8 mouse cellular contexts compared by ENCODE assay signal in genomic region chr5:135008671-135009589, GRCm38 (mm10). TPM values are rescaled to one million over a fixed set of nuclear protein-coding genes. Genes with fewer than 3 reads are reported as not detected.
DNase-seq lines count a peak whose midpoint lies in the region; ATAC-seq and TF ChIP-seq lines count a peak whose summit lies in the region.

Gene Abhd11, plus strand, starts transcription at chr5:135009152.

- H3K9me3 ChIP-seq in G1E (replicated peaks) = no peaks in the 10 kb centered on the region
- no peaks in the 10 kb centered on the region for H3K9me3 ChIP-seq in forebrain, embryonic 16.5 days (ENCODE audit: control insufficient read depth, low read length)
- no peaks in the 10 kb centered on the region for H3K9me3 ChIP-seq in lung, embryonic 14.5 days (ENCODE audit: low read depth, low read length)

- peak within 1 kb of the TSS; percentile 99 for H3K27ac ChIP-seq in forebrain, embryonic 16.5 days (ENCODE audit: low read length)
- peak within 1 kb of the TSS; percentile 99 for H3K27ac ChIP-seq in layer of hippocampus, adult 2 months
- peak within 1 kb of the TSS; percentile 96 for H3K27ac ChIP-seq in lung, embryonic 14.5 days (ENCODE audit: low read depth)
- peak within 1 kb of the TSS; percentile 98 for H3K27ac ChIP-seq in olfactory bulb, adult 2 months (ENCODE audit: insufficient read depth, low read depth, low read length)
- H3K27ac ChIP-seq in thymus, adult 2 months (ENCODE audit: control insufficient read depth, insufficient read depth, low read length) = peak within 1 kb of the TSS; percentile 77

- peak within 1 kb of the TSS; percentile 84 for H3K4me3 ChIP-seq in G1E (ENCODE audit: low read depth, low read length)
- peak within 1 kb of the TSS; percentile 80 for H3K4me3 ChIP-seq in forebrain, embryonic 16.5 days (replicated peaks; ENCODE audit: low read length)
- H3K4me3 ChIP-seq in layer of hippocampus, adult 2 months = peak within 1 kb of the TSS; percentile 92
- H3K4me3 ChIP-seq in lung, embryonic 14.5 days (ENCODE audit: low read depth, low read length) = peak within 1 kb of the TSS; percentile 60
- peak within 1 kb of the TSS; percentile 79 for H3K4me3 ChIP-seq in olfactory bulb, adult 2 months (ENCODE audit: insufficient read depth, low read depth, low read length)
- H3K4me3 ChIP-seq in thymus, adult 2 months (ENCODE audit: control insufficient read depth, insufficient read depth, low read length) = peak within 1 kb of the TSS; percentile 58

- DNase-seq in G1E (ENCODE audit: low spot score) = peak; percentile 90
- peak; percentile 97 to 100 for DNase-seq in cerebellum, adult 18-20 months
- DNase-seq in heart, postnatal 36 days = peak; percentile 95 to 97
- peak; percentile 93 to 98 for DNase-seq in layer of hippocampus, adult 2 months (ENCODE audit: low spot score in 2 of 2)
- DNase-seq in lung, embryonic 14.5 days = peak; percentile 100
- DNase-seq in thymus, adult 2 months = peak; percentile 99

- ATAC-seq in G1E (ENCODE audit: extremely low read depth, insufficient number of reproducible peaks, low FRiP score, poor library complexity, severe bottlenecking) = peak; percentile 79
- peak; percentile 90 for ATAC-seq in forebrain, embryonic 16.5 days
- peak; percentile 89 for ATAC-seq in lung, embryonic 14.5 days (ENCODE audit: insufficient read depth)

- intact Hi-C loops in heart, postnatal 36 days (cut with DNase I) = no loop called here

- TF ChIP-seq CTCF in G1E (IDR thresholded peaks at IDR 0.05; ENCODE audit: low read depth, low read length) = no peak
- TF ChIP-seq CTCF in layer of hippocampus, adult 2 months (conservative IDR thresholded peaks at IDR 0.05) = peak; percentile 36
- TF ChIP-seq CTCF in lung, embryonic 14.5 days (IDR thresholded peaks at IDR 0.05; ENCODE audit: low read depth) = peak; percentile 38; the same call in 1 of the 2 replicates
- TF ChIP-seq CTCF in olfactory bulb, adult 2 months (IDR thresholded peaks at IDR 0.05; ENCODE audit: insufficient read depth, low read depth, low read length) = no peak
- TF ChIP-seq CTCF in thymus, adult 2 months (IDR thresholded peaks at IDR 0.05; ENCODE audit: borderline replicate concordance, control insufficient read depth, extremely low read depth, insufficient read depth, low read length, poor library complexity) = peak; percentile 2; the same call in 1 of the 2 replicates

- H3K9ac ChIP-seq in forebrain, embryonic 16.5 days (replicated peaks; ENCODE audit: low read depth, low read length) = peak within 1 kb of the TSS; percentile 76
- H3K9ac ChIP-seq in lung, embryonic 14.5 days = peak within 1 kb of the TSS; percentile 60

- peak; percentile 50 for TF ChIP-seq POLR2A in olfactory bulb, adult 2 months (IDR thresholded peaks at IDR 0.05; ENCODE audit: insufficient read depth, low read depth, low read length)
- TF ChIP-seq POLR2A in thymus, adult 2 months (IDR thresholded peaks at IDR 0.05; ENCODE audit: control insufficient read depth, extremely low read depth, insufficient read depth, low read length, poor library complexity) = peak; percentile 61; the same call in 1 of the 2 replicates

- H3K36me3 ChIP-seq in G1E (replicated peaks) = peaks cover 33% of the 10 kb centered on the region
- H3K36me3 ChIP-seq in forebrain, embryonic 16.5 days (ENCODE audit: control insufficient read depth, insufficient read depth) = no peaks in the 10 kb centered on the region
- no peaks in the 10 kb centered on the region for H3K36me3 ChIP-seq in lung, embryonic 14.5 days (ENCODE audit: insufficient read depth)
- no peaks in the 10 kb centered on the region for H3K36me3 ChIP-seq in thymus, adult 2 months (ENCODE audit: control insufficient read depth, insufficient read depth, low read length)

- peaks cover 57% of the 10 kb centered on the region for H3K4me1 ChIP-seq in G1E (ENCODE audit: insufficient read depth, low read depth, low read length)
- H3K4me1 ChIP-seq in forebrain, embryonic 16.5 days (replicated peaks; ENCODE audit: control insufficient read depth, insufficient read depth, low read length) = peaks cover 19% of the 10 kb centered on the region
- peaks cover 22% of the 10 kb centered on the region for H3K4me1 ChIP-seq in lung, embryonic 14.5 days (ENCODE audit: insufficient read depth)
- peaks cover 26% of the 10 kb centered on the region for H3K4me1 ChIP-seq in olfactory bulb, adult 2 months (ENCODE audit: control insufficient read depth, insufficient read depth, low read length)
- peaks cover 12% of the 10 kb centered on the region for H3K4me1 ChIP-seq in thymus, adult 2 months (replicated peaks; ENCODE audit: control insufficient read depth, insufficient read depth, low read length)

- H3K27me3 ChIP-seq in G1E (ENCODE audit: insufficient read depth, low read length) = no peaks in the 10 kb centered on the region
- H3K27me3 ChIP-seq in forebrain, embryonic 16.5 days (replicated peaks; ENCODE audit: control insufficient read depth, insufficient read depth, low read length) = 0 out of 2 replicates have a peak, but pooled peaks cover 2% of the 10 kb centered on the region
- no peaks in the 10 kb centered on the region for H3K27me3 ChIP-seq in lung, embryonic 14.5 days (ENCODE audit: insufficient read depth, low read length)
- no peaks in the 10 kb centered on the region for H3K27me3 ChIP-seq in thymus, adult 2 months (ENCODE audit: control insufficient read depth, insufficient read depth, low read length)

- under 1% methylated on average over 52 of the region's 52 CpGs for WGBS in forebrain, embryonic 16.5 days
- under 1% methylated on average over 52 of the region's 52 CpGs for WGBS in lung, embryonic 14.5 days
- WGBS in olfactory bulb, adult 2 months = under 1% methylated on average over 52 of the region's 52 CpGs
- under 1% methylated on average over 52 of the region's 52 CpGs for WGBS in thymus, adult 2 months

- peak within 1 kb of the TSS; percentile 56 for H3K4me2 ChIP-seq in forebrain, embryonic 16.5 days (ENCODE audit: low read length)
- H3K4me2 ChIP-seq in lung, embryonic 14.5 days = peak within 1 kb of the TSS; percentile 61

RNA-seq across cellular contexts. Expression of gene Abhd11, which starts in this region (rescaled TPM):
- total RNA-seq in G1E (2014; fragmentation: Nextera tagmentation) = 21.7 and 36.1 TPM in 2 replicates
- total RNA-seq in G1E (2017) = 37.2 and 45.1 TPM in 2 replicates
- polyA plus RNA-seq in G1E (2012) = 61.2 and 65.9 TPM in 2 replicates
- 70.6 and 78.0 TPM in 2 replicates for polyA plus RNA-seq in forebrain, embryonic 16.5 days (2015; fragmentation: Nextera tagmentation; extraction: Ambion mirVana)
- total RNA-seq in heart, postnatal 36 days (2021) = 10 to 100 TPM; 63.6 to 68.4 TPM
- 10 to 100 TPM; 30.0 to 32.7 TPM for total RNA-seq in layer of hippocampus, adult 2 months (2021)
- polyA plus RNA-seq in lung, embryonic 14.5 days (2014; fragmentation: Nextera tagmentation; extraction: Ambion mirVana) = 60.0 and 71.0 TPM in 2 replicates
- polyA plus RNA-seq in olfactory bulb, adult 2 months (2012; ENCODE audit: insufficient read depth, insufficient read length, low replicate concordance, missing spikeins) = not detected in 2 replicates
- 71.7 and 84.8 TPM in 2 replicates for polyA plus RNA-seq in thymus, adult 2 months (2012; rRNA removed)

Comparison
In these comparisons a context has a peak if more than half of its experiments do, and no peak if none do; other contexts are left out.
1. Peak in every context shown above with its lines: DNase-seq, ATAC-seq, H3K4me3 ChIP-seq and H3K27ac ChIP-seq.
2. CTCF ChIP-seq: peak in layer of hippocampus, adult 2 months (single experiment), lung, embryonic 14.5 days (single experiment) and thymus, adult 2 months (single experiment); none in G1E (single experiment) and olfactory bulb, adult 2 months (single experiment).